Mouse (Mus musculus) midbrain, embryonic 14.5 days (tissue): ENCODE results near the gene Lama1. TPM values are rescaled to one million over a fixed set of nuclear protein-coding genes. Genes with fewer than 3 reads are reported as not detected.
A peak's percentile ranks its signal among the peaks of the same experiment; 100 is the strongest.

Experiments used
- ATAC-seq: fragments of 200-750 bp; cut with Nextera tagmentation; 2 replicates; pipeline ENCODE4 v1.8.0; 2017; ENCODE audit warnings: moderate number of reproducible peaks, moderate library complexity; ENCODE audit not compliant: low FRiP score, low TSS enrichment
- DNase-seq: peaks from one replicate; pipeline ENCODE4 v3.0.0-alpha.2; 2015
- H3K27ac ChIP-seq: fragments of 300-500 bp; sonication (generic); replicated peaks from 2 replicates; pipeline ENCODE4 v1.5.1; 2014; ENCODE audit warnings: mild to moderate bottlenecking, low read depth, low read length, moderate library complexity
- H3K27me3 ChIP-seq: fragments of 300-500 bp; sonication (generic); 2 replicates; pipeline ENCODE4 v1.6.1; 2014; ENCODE audit warnings: low read length, control low read depth, mixed read lengths; ENCODE audit not compliant: control insufficient read depth, insufficient read depth
- H3K36me3 ChIP-seq: fragments of 300-500 bp; sonication (generic); 2 replicates; pipeline ENCODE4 v1.6.1; 2014; ENCODE audit warnings: low read length, control low read depth; ENCODE audit not compliant: control insufficient read depth, insufficient read depth
- H3K4me1 ChIP-seq: fragments of 300-500 bp; sonication (generic); 2 replicates; pipeline ENCODE4 v1.6.1; 2014; ENCODE audit warnings: mild to moderate bottlenecking, antibody characterized with exemption, low read length, control low read depth; ENCODE audit not compliant: control insufficient read depth, insufficient read depth
- H3K4me2 ChIP-seq: fragments of 300-500 bp; sonication (generic); 2 replicates; pipeline ENCODE4 v1.6.1; 2014; ENCODE audit warnings: mild to moderate bottlenecking, low read length, moderate library complexity
- H3K4me3 ChIP-seq: fragments of 300-500 bp; sonication (generic); replicated peaks from 2 replicates; pipeline ENCODE4 v1.5.1; 2014; ENCODE audit warnings: low read depth, low read length
- H3K9ac ChIP-seq: fragments of 300-500 bp; sonication (generic); replicated peaks from 2 replicates; pipeline ENCODE4 v1.6.1; 2014; ENCODE audit warnings: mild to moderate bottlenecking, low read length, moderate library complexity
- H3K9me3 ChIP-seq: fragments of 300-500 bp; sonication (generic); 2 replicates; pipeline ENCODE4 v1.6.1; 2016; ENCODE audit warnings: low read length, control low read depth, mixed read lengths; ENCODE audit not compliant: control insufficient read depth
- WGBS: fragments of 180-500 bp; shearing (Covaris S2); extraction: QIAGEN DNeasy Blood & Tissue Kit; methylation state at CpG from one replicate; pipeline ENCODE4 v1.1.7; 2014; 5-methylcytosine and 5-hydroxymethylcytosine counted together
- polyA plus RNA-seq: library from polyadenylated mRNA; unstranded; fragments of >200 nt; fragmentation: Nextera tagmentation; extraction: Ambion mirVana; gene quantifications from 2 replicates; pipeline ENCODE4 v1.2.1, GENCODE M21; 2014

The Lama1 gene
- polyA plus RNA-seq, 1 experiment from 2014 or later = 10.1 TPM

DNA sequence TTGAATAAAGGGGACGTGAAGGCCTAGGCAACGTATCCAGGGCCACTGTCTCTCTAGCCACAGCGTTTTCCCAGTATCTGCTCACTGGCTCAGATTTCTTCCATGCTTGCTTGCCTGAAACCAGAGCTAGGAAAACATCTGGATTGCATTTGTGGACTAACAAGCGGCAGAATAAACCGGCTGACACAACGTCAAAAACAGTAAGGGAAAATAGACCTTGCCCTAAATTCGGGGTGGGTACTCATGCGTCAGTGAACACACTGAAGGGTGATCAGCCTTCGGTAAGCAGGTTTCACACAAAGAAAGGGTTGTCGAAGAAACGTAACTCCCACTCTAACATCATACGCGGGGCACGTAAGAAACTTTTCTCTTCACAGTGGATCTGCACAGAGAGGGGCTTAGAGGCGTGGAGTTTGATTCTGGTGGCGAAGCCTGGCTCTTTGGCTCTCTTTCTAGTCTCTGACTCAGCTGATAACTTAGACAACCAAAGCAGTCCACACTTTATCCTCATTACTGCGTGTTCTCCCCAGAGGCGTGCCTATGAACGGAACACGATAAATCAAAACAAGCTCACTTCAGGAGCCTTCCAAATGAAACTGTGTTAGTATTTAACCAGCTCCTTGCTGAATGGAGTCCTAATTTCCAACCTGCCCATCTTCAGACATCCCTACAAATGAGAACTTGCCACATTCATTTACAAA lies 169.6 kb downstream of the Lama1 start:
- H3K36me3 ChIP-seq = no peaks in the 10 kb centered on the region
- DNase-seq (no peak), ATAC-seq (no peak)
- no peak overlapping the region for H3K9ac ChIP-seq
- 82% methylated on average over 20 of the region's 20 CpGs for WGBS
- H3K4me2 ChIP-seq = no peak overlapping the region
- H3K9me3 ChIP-seq = no peaks in the 10 kb centered on the region
- H3K4me1 ChIP-seq = no peaks in the 10 kb centered on the region
- no peak overlapping the region for H3K27ac ChIP-seq
- no peak overlapping the region for H3K4me3 ChIP-seq
- no peaks in the 10 kb centered on the region for H3K27me3 ChIP-seq

DNA sequence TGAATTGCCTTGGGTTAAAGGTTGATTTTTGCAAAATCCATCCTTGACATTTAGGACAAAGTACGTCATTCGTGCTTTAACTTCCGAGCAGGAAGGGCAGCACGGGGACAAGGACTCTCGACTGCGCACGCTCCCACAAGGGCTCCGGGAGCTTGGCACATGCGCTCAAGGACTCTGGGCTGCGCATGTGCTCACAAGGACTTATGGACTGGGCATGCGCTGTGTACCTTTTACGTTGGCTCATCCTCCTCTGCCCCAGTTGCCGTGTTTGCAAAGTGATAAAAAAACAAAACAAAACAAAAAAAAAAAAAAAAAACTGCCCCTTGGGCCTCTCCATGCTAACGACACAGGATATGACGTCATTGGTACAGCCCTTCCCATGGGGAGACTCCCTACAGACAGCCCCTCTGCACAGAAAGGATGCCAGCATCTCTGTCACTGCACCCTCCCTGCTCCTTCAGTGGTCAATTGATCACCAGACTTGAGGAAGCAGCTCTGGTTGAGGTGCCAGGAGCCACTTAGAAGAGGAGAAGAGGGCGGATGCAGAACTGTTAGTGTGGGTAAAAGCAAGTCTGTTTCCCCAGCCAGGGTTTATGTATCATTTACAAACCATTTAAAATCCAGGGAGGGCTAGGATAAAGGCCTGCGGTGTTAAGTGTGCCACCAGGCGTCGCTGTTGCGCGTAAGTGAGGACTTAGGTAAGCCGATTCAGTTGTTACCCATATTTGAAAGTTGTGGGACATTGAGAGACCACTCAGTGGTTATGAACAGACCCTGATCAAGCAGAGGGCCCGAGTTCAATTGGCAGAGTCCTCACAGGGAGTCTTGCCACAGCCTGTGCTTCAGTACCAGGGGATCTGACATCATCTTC lies 172.9 kb downstream of the Lama1 start:
- no peak overlapping the region for H3K4me3 ChIP-seq
- ATAC-seq (peak; percentile 37; the same call in 1 of the 2 replicates), DNase-seq (peak; percentile 93)
- no peaks in the 10 kb centered on the region for H3K36me3 ChIP-seq
- no peaks in the 10 kb centered on the region for H3K9me3 ChIP-seq
- no peak overlapping the region for H3K4me2 ChIP-seq
- WGBS = 72% methylated on average over 23 of the region's 23 CpGs
- no peak overlapping the region for H3K27ac ChIP-seq
- no peaks in the 10 kb centered on the region for H3K27me3 ChIP-seq
- H3K4me1 ChIP-seq = no peaks in the 10 kb centered on the region
- 0 out of 2 replicates have a peak overlapping the region, but pooled peaks have one; percentile 10 for H3K9ac ChIP-seq

Other genes starting within 250 kb of the Lama1 start
- gene Lrrc30, start 64.5 kb upstream of the Lama1 start, polyA plus RNA-seq = not detected in 2 replicates